Mouse (Mus musculus) heart, embryonic 16.5 days (tissue): ENCODE results near the gene Tnpo3. TPM values are rescaled to one million over a fixed set of nuclear protein-coding genes. Genes with fewer than 3 reads are reported as not detected.

Source experiments
- ATAC-seq: fragments of 200-750 bp; cut with Nextera tagmentation; replicated peaks from 2 replicates; pipeline ENCODE4 v1.8.0; 2017; ENCODE audit warnings: moderate number of reproducible peaks; ENCODE audit not compliant: insufficient read depth, low FRiP score; ENCODE audit errors: extremely low read depth
- H3K27ac ChIP-seq: fragments of 300-500 bp; sonication (generic); 2 replicates; pipeline ENCODE4 v1.5.1; 2014; ENCODE audit warnings: mild to moderate bottlenecking, low read length, control low read depth, moderate library complexity
- H3K27me3 ChIP-seq: fragments of 300-500 bp; sonication (generic); 2 replicates; pipeline ENCODE4 v1.6.1; 2014; ENCODE audit warnings: low read length, mixed read lengths; ENCODE audit not compliant: control insufficient read depth, insufficient read depth
- H3K36me3 ChIP-seq: fragments of 300-500 bp; sonication (generic); 2 replicates; pipeline ENCODE4 v1.6.1; 2014; ENCODE audit not compliant: control insufficient read depth, insufficient read depth
- H3K4me1 ChIP-seq: fragments of 300-500 bp; sonication (generic); 2 replicates; pipeline ENCODE4 v1.6.1; 2014; ENCODE audit warnings: low read length, mixed read lengths; ENCODE audit not compliant: control insufficient read depth, insufficient read depth
- H3K4me2 ChIP-seq: fragments of 300-500 bp; sonication (generic); 2 replicates; pipeline ENCODE4 v1.6.1; 2014; ENCODE audit warnings: low read depth, mild to moderate bottlenecking, control low read depth, low read length
- H3K4me3 ChIP-seq: fragments of 300-500 bp; sonication (generic); 2 replicates; pipeline ENCODE4 v1.5.1; 2014; ENCODE audit warnings: mild to moderate bottlenecking, control low read depth, low read length
- H3K9ac ChIP-seq: fragments of 300-500 bp; sonication (generic); 2 replicates; pipeline ENCODE4 v1.6.1; 2014; ENCODE audit warnings: low read length, control low read depth
- H3K9me3 ChIP-seq: fragments of 300-500 bp; sonication (generic); replicated peaks from 2 replicates; pipeline ENCODE4 v1.6.1; 2016; ENCODE audit warnings: low read length; ENCODE audit not compliant: control insufficient read depth
- WGBS: fragments of 180-500 bp; shearing (Covaris S2); extraction: QIAGEN DNeasy Blood & Tissue Kit; methylation state at CpG from one replicate; pipeline ENCODE4 v1.1.7; 2014; 5-methylcytosine and 5-hydroxymethylcytosine counted together
- polyA plus RNA-seq: library from polyadenylated mRNA; unstranded; fragments of >200 nt; fragmentation: Nextera tagmentation; extraction: Ambion mirVana; gene quantifications from 2 replicates; pipeline ENCODE4 v1.2.1, GENCODE M21; 2015

The Tnpo3 gene
- polyA plus RNA-seq, 1 experiment from 2014 or later, result 63.5 TPM

GRCm38 (mm10) chr6:29637397-29638373 is 28.0 kb upstream of the Tnpo3 start:
- peaks cover 9% of the 10 kb centered on the region for H3K9me3 ChIP-seq
- H3K36me3 ChIP-seq, result no peaks in the 10 kb centered on the region

GRCm38 (mm10) chr6:29636322-29637092 is 26.8 kb upstream of the Tnpo3 start:
- H3K36me3 ChIP-seq, result no peaks in the 10 kb centered on the region
- no peak overlapping the region for H3K9ac ChIP-seq
- WGBS, result 86% methylated on average over 4 of the region's 4 CpGs
- no peak overlapping the region for H3K4me2 ChIP-seq
- peaks cover 5% of the 10 kb centered on the region; the same call in 1 of the 2 replicates for H3K27me3 ChIP-seq
- H3K4me1 ChIP-seq, result no peaks in the 10 kb centered on the region
- peaks cover 4% of the 10 kb centered on the region; the same call in 1 of the 2 replicates for H3K9me3 ChIP-seq
- H3K27ac ChIP-seq, result no peak overlapping the region
- ATAC-seq, result no peak
- no peak overlapping the region for H3K4me3 ChIP-seq

More at GRCm38 (mm10) chr6:29637397-29638373, 28.0 kb upstream of the Tnpo3 start:
- Histone ChIP-seq H3K27ac (no peak overlapping the region), H3K4me1 (no peaks in the 10 kb centered on the region), H3K4me3 (no peak overlapping the region), H3K4me2 (no peak overlapping the region), H3K9ac (no peak overlapping the region), H3K27me3 (0 out of 2 replicates have a peak, but pooled peaks cover 3% of the 10 kb centered on the region)
- ATAC-seq, result no peak
- 78% methylated on average over 3 of the region's 3 CpGs for WGBS

- ATAC-seq, result no peak
- no peaks in the 10 kb centered on the region for H3K4me1 ChIP-seq
- peaks cover 5% of the 10 kb centered on the region; the same call in 1 of the 2 replicates for H3K27me3 ChIP-seq
- no peaks in the 10 kb centered on the region for H3K36me3 ChIP-seq
- H3K4me3 ChIP-seq, result no peak overlapping the region
- H3K4me2 ChIP-seq, result no peak overlapping the region
- H3K27ac ChIP-seq, result no peak overlapping the region
- peaks cover 4% of the 10 kb centered on the region; the same call in 1 of the 2 replicates for H3K9me3 ChIP-seq
- WGBS, result 97% methylated on average over 1 of the region's 1 CpGs
- no peak overlapping the region for H3K9ac ChIP-seq
Measured at GRCm38 (mm10) chr6:29634537-29634936, 24.9 kb upstream of the Tnpo3 start.

- no peak overlapping the region for H3K4me2 ChIP-seq
- H3K4me1 ChIP-seq, result no peaks in the 10 kb centered on the region
- ATAC-seq, result no peak
- peaks cover 2% of the 10 kb centered on the region; the same call in 1 of the 2 replicates for H3K27me3 ChIP-seq
- no peak overlapping the region for H3K4me3 ChIP-seq
- H3K27ac ChIP-seq, result no peak overlapping the region
- H3K9me3 ChIP-seq, result peaks cover 4% of the 10 kb centered on the region; the same call in 1 of the 2 replicates
- H3K36me3 ChIP-seq, result no peaks in the 10 kb centered on the region
- H3K9ac ChIP-seq, result no peak overlapping the region
- 38% methylated on average over 12 of the region's 12 CpGs for WGBS
Measured at GRCm38 (mm10) chr6:29632552-29633292, 23.0 kb upstream of the Tnpo3 start.

DNA sequence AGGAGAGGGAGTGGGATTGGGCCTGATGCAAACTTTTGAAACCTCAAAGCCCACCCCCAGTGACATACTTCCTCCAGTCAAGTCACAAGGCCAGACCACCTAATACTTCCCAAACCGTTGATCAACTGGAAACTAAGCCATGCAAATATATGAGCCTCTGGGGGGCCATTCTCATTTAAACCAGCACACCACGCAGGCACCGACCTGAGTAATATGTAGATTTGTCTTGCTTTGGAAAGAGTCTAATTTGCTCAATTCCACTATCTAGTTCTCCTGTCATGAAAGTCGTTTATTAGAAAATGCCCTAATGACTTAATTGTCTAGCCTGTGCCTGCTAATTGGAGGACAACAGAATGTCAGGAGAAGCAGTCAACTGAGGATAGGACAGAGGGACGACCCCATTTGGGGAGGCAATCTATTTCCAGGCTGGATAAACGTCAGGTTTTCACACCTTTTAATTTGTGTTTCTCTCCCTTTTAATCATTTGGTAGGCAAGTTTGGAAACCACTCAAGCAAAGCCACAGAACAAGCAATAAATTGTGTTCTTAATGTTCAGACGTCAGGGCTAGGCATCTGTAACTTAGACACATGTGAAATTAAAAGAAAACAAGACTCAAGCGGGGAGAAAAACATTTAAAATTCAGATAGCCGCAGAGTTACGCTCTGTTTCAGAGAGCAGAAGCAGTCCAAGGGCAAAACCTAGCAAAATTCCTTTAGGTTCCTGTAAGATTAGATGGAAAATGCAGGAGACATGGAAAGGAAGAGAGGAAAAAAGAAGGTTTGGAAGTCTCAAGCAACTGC is 22.3 kb upstream of the Tnpo3 start:
- no peak overlapping the region for H3K4me3 ChIP-seq

GRCm38 (mm10) chr6:29630216-29630615 is 20.5 kb upstream of the Tnpo3 start:
- 67% methylated on average over 1 of the region's 1 CpGs for WGBS
- Histone ChIP-seq H3K4me1 (no peaks in the 10 kb centered on the region), H3K4me2 (no peak overlapping the region), H3K9me3 (no peaks in the 10 kb centered on the region), H3K9ac (no peak overlapping the region), H3K4me3 (no peak overlapping the region), H3K27me3 (peaks cover 2% of the 10 kb centered on the region; the same call in 1 of the 2 replicates), H3K36me3 (no peaks in the 10 kb centered on the region), H3K27ac (no peak overlapping the region)
- no peak for ATAC-seq

More for the DNA sequence above, 22.3 kb upstream of the Tnpo3 start:
- no peaks in the 10 kb centered on the region for H3K4me1 ChIP-seq
- H3K9ac ChIP-seq, result no peak overlapping the region
- no peak overlapping the region for H3K4me2 ChIP-seq
- H3K27ac ChIP-seq, result no peak overlapping the region
- no peaks in the 10 kb centered on the region for H3K9me3 ChIP-seq
- no peak for ATAC-seq
- WGBS, result 25% methylated on average over 10 of the region's 10 CpGs
- peaks cover 2% of the 10 kb centered on the region; the same call in 1 of the 2 replicates for H3K27me3 ChIP-seq
- H3K36me3 ChIP-seq, result no peaks in the 10 kb centered on the region

GRCm38 (mm10) chr6:29627756-29628155 is 18.1 kb upstream of the Tnpo3 start:
- ATAC-seq, result no peak

GRCm38 (mm10) chr6:29623857-29624256 is 14.2 kb upstream of the Tnpo3 start:
- H3K9me3 ChIP-seq, result no peaks in the 10 kb centered on the region; the same call in 1 of the 2 replicates
- WGBS, result 79% methylated on average over 2 of the region's 2 CpGs
- H3K4me3 ChIP-seq, result no peak overlapping the region
- H3K9ac ChIP-seq, result no peak overlapping the region
- H3K27me3 ChIP-seq, result no peaks in the 10 kb centered on the region
- H3K36me3 ChIP-seq, result no peaks in the 10 kb centered on the region
- no peak overlapping the region for H3K27ac ChIP-seq
- no peak for ATAC-seq
- no peak overlapping the region for H3K4me2 ChIP-seq
- H3K4me1 ChIP-seq, result no peaks in the 10 kb centered on the region

More at GRCm38 (mm10) chr6:29627756-29628155, 18.1 kb upstream of the Tnpo3 start:
- WGBS, result 72% methylated on average over 2 of the region's 2 CpGs
- Histone ChIP-seq H3K4me2 (no peak overlapping the region), H3K27me3 (peaks cover 2% of the 10 kb centered on the region; the same call in 1 of the 2 replicates), H3K4me1 (no peaks in the 10 kb centered on the region), H3K36me3 (no peaks in the 10 kb centered on the region), H3K27ac (no peak overlapping the region), H3K9ac (no peak overlapping the region), H3K4me3 (no peak overlapping the region), H3K9me3 (no peaks in the 10 kb centered on the region)
